Mouse (Mus musculus) heart, postnatal 25 days (tissue): Measurements from ENCODE around the gene Kif5a. TPM values are rescaled to one million over a fixed set of nuclear protein-coding genes. Genes with fewer than 3 reads are reported as not detected.

Source experiments
- DNase-seq: peaks from one replicate; pipeline ENCODE4 v3.0.0; 2022; ENCODE audit warnings: low spot score
- intact Hi-C: fragments of 180-260 bp; cut with DNase I; formaldehyde crosslinking; loops from one replicate; pipeline ENCODE4 v1.15.1; 2025
- total RNA-seq, 2 experiments: library from RNA; stranded (reverse); gene quantifications; 2 replicates each; pipeline ENCODE4 v1.2.3; 2021

The Kif5a gene
- total RNA-seq, 2 experiments from 2014 or later, result 0.45 to 0.49 TPM

- peak; percentile 100 for DNase-seq
- intact Hi-C loops, result no loop called here
These were observed 27.3 kb upstream of the Kif5a start for GRCm38 (mm10) chr10:127290307-127290929.

- intact Hi-C loops, result no loop called here
- peak; percentile 60 for DNase-seq
These were observed 26.5 kb upstream of the Kif5a start for GRCm38 (mm10) chr10:127289573-127290191.

GRCm38 (mm10) chr10:127288800-127289572 lies 25.8 kb upstream of the Kif5a start, which contains the start of gene Mbd6:
Gene Mbd6 (minus strand): TSS chr10:127289018.
- intact Hi-C loops, result no loop called here

GRCm38 (mm10) chr10:127288328-127288799 lies 25.2 kb upstream of the Kif5a start:
- intact Hi-C loops, result no loop called here
- DNase-seq, result peak; percentile 30

More at GRCm38 (mm10) chr10:127288800-127289572, 25.8 kb upstream of the Kif5a start, which contains the start of gene Mbd6:
- peak; percentile 83 for DNase-seq

- intact Hi-C loops, result loop anchor here (2.0 kb wide), 1 partner anchor 19 kb away; no protein-coding TSS in a partner anchor
- DNase-seq, result no peak
These were observed 24.8 kb upstream of the Kif5a start for GRCm38 (mm10) chr10:127287936-127288293.

- no peak for DNase-seq
- intact Hi-C loops, result loop anchor here (2.0 kb wide), 1 partner anchor 19 kb away; no protein-coding TSS in a partner anchor
These were observed 24.3 kb upstream of the Kif5a start for GRCm38 (mm10) chr10:127287271-127287935.

- intact Hi-C loops, result loop anchor here (2.0 kb wide), 1 partner anchor 18 kb away; no protein-coding TSS in a partner anchor
These were observed 23.6 kb upstream of the Kif5a start for GRCm38 (mm10) chr10:127286730-127287129.

GRCm38 (mm10) chr10:127286194-127286593 lies 23.0 kb upstream of the Kif5a start:
- intact Hi-C loops, result loop anchor here (2.0 kb wide), 1 partner anchor 17 kb away; no protein-coding TSS in a partner anchor
- no peak for DNase-seq

More at GRCm38 (mm10) chr10:127286730-127287129, 23.6 kb upstream of the Kif5a start:
- no peak for DNase-seq

GRCm38 (mm10) chr10:127285644-127286043 lies 22.5 kb upstream of the Kif5a start:
- intact Hi-C loops, result loop anchor here (2.0 kb wide), 1 partner anchor 17 kb away; no protein-coding TSS in a partner anchor
- no peak for DNase-seq

GRCm38 (mm10) chr10:127284724-127285500 lies 21.8 kb upstream of the Kif5a start:
- intact Hi-C loops, result no loop called here

GRCm38 (mm10) chr10:127284105-127284622 lies 21.0 kb upstream of the Kif5a start:
- no peak for DNase-seq
- intact Hi-C loops, result no loop called here

More at GRCm38 (mm10) chr10:127284724-127285500, 21.8 kb upstream of the Kif5a start:
- no peak for DNase-seq

GRCm38 (mm10) chr10:127282620-127283215 lies 19.6 kb upstream of the Kif5a start:
- DNase-seq, result no peak
- intact Hi-C loops, result no loop called here

- no peak for DNase-seq
- intact Hi-C loops, result no loop called here
These were observed 18.2 kb upstream of the Kif5a start for GRCm38 (mm10) chr10:127281316-127281715.

GRCm38 (mm10) chr10:127279730-127280129 lies 16.6 kb upstream of the Kif5a start:
- intact Hi-C loops, result no loop called here
- DNase-seq, result no peak

GRCm38 (mm10) chr10:127274261-127275022 lies 11.3 kb upstream of the Kif5a start:
- intact Hi-C loops, result no loop called here
- DNase-seq, result no peak

- DNase-seq, result no peak
- intact Hi-C loops, result no loop called here
These were observed 9.2 kb upstream of the Kif5a start for GRCm38 (mm10) chr10:127272371-127272770.

GRCm38 (mm10) chr10:127269884-127270283 lies 6.7 kb upstream of the Kif5a start:
- DNase-seq, result no peak
- intact Hi-C loops, result loop anchor here (2.0 kb wide), 1 partner anchor 17 kb away; no protein-coding TSS in a partner anchor
